Mouse (Mus musculus) layer of hippocampus, adult 11-12 months (tissue): ENCODE data around the gene Sdhc.
"Not testable (repeated sequence)": the region's sequence is repeated elsewhere in the genome, so short reads cannot be mapped to it uniquely, and the experiment has no call there.

Experiments
- DNase-seq: peaks from one replicate; pipeline ENCODE4 v3.0.0; 2022; ENCODE audit warnings: low spot score

Gene Sdhc

GRCm38 (mm10) chr1:171168906-171169305 is 18.5 kb upstream of the Sdhc start:
- no peak for DNase-seq

- DNase-seq, result no peak
These were observed 15.4 kb upstream of the Sdhc start for GRCm38 (mm10) chr1:171165629-171166345.

- no peak for DNase-seq
These were observed 13.9 kb upstream of the Sdhc start for GRCm38 (mm10) chr1:171164258-171164657.

GRCm38 (mm10) chr1:171162526-171162925 is 12.1 kb upstream of the Sdhc start:
- no peak for DNase-seq

GRCm38 (mm10) chr1:171159485-171159975 is 9.1 kb upstream of the Sdhc start:
- no peak for DNase-seq

GRCm38 (mm10) chr1:171157965-171158364 is 7.6 kb upstream of the Sdhc start:
- DNase-seq, result no peak

GRCm38 (mm10) chr1:171156644-171157043 is 6.2 kb upstream of the Sdhc start:
- DNase-seq, result no peak

- DNase-seq, result no peak
These were observed 1.6 kb upstream of the Sdhc start for GRCm38 (mm10) chr1:171151966-171152365.

GRCm38 (mm10) chr1:171150838-171151391 is 512 bp upstream of the Sdhc start:
- DNase-seq, result peak; percentile 24

- DNase-seq, result not testable (repeated sequence)
These were observed 7.4 kb downstream of the Sdhc start for GRCm38 (mm10) chr1:171142981-171143380.

- DNase-seq, result not testable (repeated sequence)
These were observed 12.8 kb downstream of the Sdhc start for GRCm38 (mm10) chr1:171137486-171138155.

GRCm38 (mm10) chr1:171135600-171135999 is 14.8 kb downstream of the Sdhc start:
- no peak for DNase-seq

GRCm38 (mm10) chr1:171130971-171131370 is 19.4 kb downstream of the Sdhc start:
- no peak for DNase-seq

- peak; percentile 81 for DNase-seq
These were observed 21.2 kb downstream of the Sdhc start for GRCm38 (mm10) chr1:171129251-171129650.

- DNase-seq, result no peak
These were observed 26.0 kb downstream of the Sdhc start for GRCm38 (mm10) chr1:171124398-171124797.

GRCm38 (mm10) chr1:171122932-171123331 is 27.5 kb downstream of the Sdhc start:
- DNase-seq, result no peak

- DNase-seq, result no peak
These were observed 28.6 kb downstream of the Sdhc start for GRCm38 (mm10) chr1:171121839-171122238.

- no peak for DNase-seq
These were observed 29.5 kb downstream of the Sdhc start for GRCm38 (mm10) chr1:171120893-171121292.

- DNase-seq, result no peak
These were observed 31.0 kb downstream of the Sdhc start for GRCm38 (mm10) chr1:171119405-171119804.

GRCm38 (mm10) chr1:171118996-171119395 is 31.4 kb downstream of the Sdhc start:
- DNase-seq, result no peak

GRCm38 (mm10) chr1:171118269-171118684 is 32.1 kb downstream of the Sdhc start:
- DNase-seq, result peak; percentile 71

GRCm38 (mm10) chr1:171116280-171116679 is 34.1 kb downstream of the Sdhc start:
- no peak for DNase-seq

GRCm38 (mm10) chr1:171113873-171114299 is 36.5 kb downstream of the Sdhc start, which contains the start of gene Cfap126:
Gene Cfap126 (plus strand): TSS chr1:171113918.
- DNase-seq, result peak; percentile 68
